Mouse (Mus musculus): ENCODE measurements around the gene Il4i1. TPM values are rescaled to one million over a fixed set of nuclear protein-coding genes. Genes with fewer than 3 reads are reported as not detected.
"Not testable (repeated sequence)": the region's sequence is repeated elsewhere in the genome, so short reads cannot be mapped to it uniquely, and the experiment has no call there.

The Il4i1 gene
- total RNA-seq, 2 experiments from 2014 or later = 1.9 to 2.4 TPM

- intact Hi-C loops (cut with DNase I) = loop anchor here (1.0 kb wide), 1 partner anchor 11 kb away; the partner anchor contains the start of gene Ptov1
- DNase-seq (ENCODE audit: low spot score in 2 of 2) = no peak
These were observed 41.7 kb downstream of the Il4i1 start for GRCm38 (mm10) chr7:44857905-44858304.

DNA sequence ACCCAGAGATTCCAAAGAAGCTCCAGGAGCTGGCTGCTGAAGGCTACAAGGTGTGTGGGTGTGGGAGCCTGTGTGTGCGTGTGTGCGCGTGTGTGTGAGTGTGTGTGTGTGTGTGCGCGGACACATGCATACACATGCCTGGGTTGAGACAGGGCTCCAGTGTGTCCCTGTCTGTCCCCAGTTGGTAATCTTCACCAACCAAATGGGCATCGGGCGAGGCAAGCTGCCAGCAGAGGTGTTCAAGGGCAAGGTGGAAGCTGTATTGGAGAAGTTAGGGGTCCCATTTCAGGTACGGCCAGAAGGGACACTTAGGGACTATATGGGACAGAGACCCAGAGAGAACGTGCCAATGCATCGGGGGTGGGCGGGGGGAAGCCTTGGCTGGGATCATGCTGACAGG is 43.7 kb downstream of the Il4i1 start:
- intact Hi-C loops (cut with DNase I) = no loop called here
- no peak for DNase-seq (ENCODE audit: low spot score in 2 of 2)

DNA sequence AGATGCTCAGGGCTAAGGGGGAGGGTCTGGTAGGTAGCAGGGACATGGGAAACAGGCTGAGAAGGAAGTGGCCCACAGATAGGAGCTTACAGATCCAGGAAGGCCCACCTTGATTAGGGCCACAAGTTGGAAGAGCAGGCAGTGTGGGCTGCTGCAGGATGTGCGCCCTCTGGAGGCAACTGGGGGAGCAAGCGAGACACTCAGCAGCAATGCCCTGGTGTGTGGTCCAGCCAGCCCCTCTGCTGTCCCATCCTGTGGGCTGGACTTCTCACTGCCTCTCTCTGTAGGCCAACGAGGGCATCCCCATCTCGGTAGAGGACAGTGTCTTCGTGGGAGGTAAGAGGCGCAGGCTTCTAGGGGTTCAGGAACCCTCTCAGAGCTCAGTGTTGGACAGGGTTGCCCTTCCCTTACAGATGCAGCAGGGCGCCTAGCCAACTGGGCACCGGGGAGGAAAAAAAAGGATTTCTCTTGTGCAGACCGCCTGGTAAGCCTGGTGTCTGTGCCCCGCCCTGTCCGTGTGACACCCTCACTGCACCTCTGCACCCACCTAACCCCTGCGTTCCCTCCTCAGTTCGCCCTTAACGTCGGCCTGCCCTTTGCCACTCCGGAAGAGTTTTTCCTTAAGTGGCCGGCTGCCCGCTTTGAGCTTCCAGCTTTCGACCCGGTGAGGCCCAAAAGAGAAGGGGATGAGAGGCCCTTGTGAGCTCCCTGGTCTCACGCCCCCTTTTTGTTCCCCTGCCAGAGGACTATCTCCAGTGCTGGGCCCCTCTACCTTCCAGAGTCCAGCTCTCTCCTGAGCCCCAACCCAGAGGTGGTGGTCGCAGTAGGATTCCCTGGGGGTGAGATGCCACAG is 44.6 kb downstream of the Il4i1 start:
- DNase-seq (ENCODE audit: low spot score in 2 of 2) = peak in 1 of 2 experiments; percentile 57
- intact Hi-C loops (cut with DNase I) = no loop called here

- DNase-seq (ENCODE audit: low spot score in 2 of 2) = no peak
- intact Hi-C loops (cut with DNase I) = no loop called here
These were observed 45.2 kb downstream of the Il4i1 start for GRCm38 (mm10) chr7:44861429-44861816.

GRCm38 (mm10) chr7:44862434-44862833 is 46.2 kb downstream of the Il4i1 start:
- intact Hi-C loops (cut with DNase I) = no loop called here
- DNase-seq (ENCODE audit: low spot score in 2 of 2) = no peak

DNA sequence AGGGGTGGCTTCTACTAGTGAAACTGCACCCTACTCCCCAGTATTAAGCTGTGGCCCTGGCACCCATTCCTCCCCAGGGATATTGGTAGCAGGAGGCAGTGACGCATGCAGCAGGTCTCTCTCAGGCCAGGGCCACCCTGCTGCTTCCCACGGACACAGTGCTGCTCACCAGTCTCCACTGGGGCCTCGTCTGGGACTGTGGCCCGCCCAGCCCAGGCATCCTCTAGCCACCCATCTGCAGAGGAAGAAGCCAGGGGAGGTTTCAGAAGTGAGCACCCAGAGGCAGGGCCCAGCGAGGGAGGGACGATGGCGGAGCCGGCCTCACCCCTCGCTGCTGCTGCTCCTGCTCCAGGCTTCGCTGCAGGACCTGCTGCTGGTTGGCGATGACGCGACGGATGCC is 47.0 kb downstream of the Il4i1 start:
- DNase-seq (ENCODE audit: low spot score in 2 of 2) = no peak
- intact Hi-C loops (cut with DNase I) = no loop called here

GRCm38 (mm10) chr7:44863982-44864494 is 47.9 kb downstream of the Il4i1 start:
- no peak for DNase-seq (ENCODE audit: low spot score in 2 of 2)
- intact Hi-C loops (cut with DNase I) = no loop called here

- intact Hi-C loops (cut with DNase I) = no loop called here
- no peak for DNase-seq (ENCODE audit: low spot score in 2 of 2)
These were observed 48.7 kb downstream of the Il4i1 start for GRCm38 (mm10) chr7:44864595-44865542.

- intact Hi-C loops (cut with DNase I) = no loop called here
These were observed 50.3 kb downstream of the Il4i1 start for GRCm38 (mm10) chr7:44866276-44867009.

GRCm38 (mm10) chr7:44867010-44867702 is 51.0 kb downstream of the Il4i1 start:
- no peak for DNase-seq (ENCODE audit: low spot score in 2 of 2)
- intact Hi-C loops (cut with DNase I) = no loop called here

More at GRCm38 (mm10) chr7:44866276-44867009, 50.3 kb downstream of the Il4i1 start:
- DNase-seq (ENCODE audit: low spot score in 2 of 2) = no peak

GRCm38 (mm10) chr7:44867802-44868201 is 51.6 kb downstream of the Il4i1 start:
- no peak for DNase-seq (ENCODE audit: low spot score in 2 of 2)
- intact Hi-C loops (cut with DNase I) = no loop called here

GRCm38 (mm10) chr7:44868465-44868864 is 52.3 kb downstream of the Il4i1 start:
- no peak for DNase-seq (ENCODE audit: low spot score in 2 of 2)
- intact Hi-C loops (cut with DNase I) = no loop called here

DNA sequence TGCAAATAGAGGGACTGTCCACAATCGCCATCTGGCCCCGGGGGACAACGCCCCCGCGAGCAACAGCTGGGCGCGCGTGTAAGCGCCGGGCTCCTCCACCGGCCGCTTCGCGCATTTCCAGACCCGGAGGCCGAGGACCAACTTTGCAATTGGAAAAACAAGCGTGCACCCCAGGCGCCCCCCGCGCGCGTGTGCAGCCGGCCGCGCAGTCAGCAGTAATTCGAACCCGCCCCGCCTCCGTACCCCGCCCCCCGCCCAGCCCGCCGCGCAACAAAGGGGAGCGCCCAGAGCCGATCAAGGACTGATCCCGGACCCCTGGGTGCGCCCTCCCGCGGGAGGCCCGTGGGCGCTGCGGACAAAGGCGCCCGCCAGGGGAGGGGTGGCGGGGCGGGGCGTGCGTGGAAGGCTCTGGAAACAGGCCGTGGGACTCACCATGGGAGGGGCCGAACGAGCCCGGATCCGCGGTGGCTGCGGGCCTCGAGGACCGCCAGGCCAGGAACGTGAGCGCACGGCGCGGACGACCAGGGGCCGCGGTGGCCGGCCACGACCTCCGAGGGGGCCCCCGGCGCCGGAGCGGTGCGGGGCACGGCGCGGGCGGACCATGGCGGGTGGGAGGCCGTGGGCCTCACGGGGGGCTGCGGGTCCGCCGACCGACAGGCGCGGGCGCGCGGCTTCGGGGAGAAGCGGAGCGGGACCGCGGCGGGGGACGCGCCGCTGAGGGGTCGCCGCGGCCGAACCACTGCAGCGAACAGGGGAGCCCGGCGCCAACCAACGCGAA is 52.9 kb downstream of the Il4i1 start:
- DNase-seq (ENCODE audit: low spot score in 2 of 2) = peak in 1 of 2 experiments; percentile 54
- intact Hi-C loops (cut with DNase I) = loop anchor here (1.0 kb wide), 2 partner anchors 12 to 26 kb away; partner anchors contain the start of gene Pnkp

- peak; percentile 94 to 99 for DNase-seq (ENCODE audit: low spot score in 2 of 2)
- intact Hi-C loops (cut with DNase I) = loop anchor here (1.0 kb wide), 3 partner anchors 13 to 25 kb away; partner anchors contain the start of genes Med25 and Pnkp
These were observed 53.7 kb downstream of the Il4i1 start, which contains the start of gene Ptov1 for GRCm38 (mm10) chr7:44869697-44870528. Gene Ptov1, minus strand, starts transcription at chr7:44869788.

- DNase-seq (ENCODE audit: low spot score in 2 of 2) = no peak
- intact Hi-C loops (cut with DNase I) = loop anchor here (1.0 kb wide), 1 partner anchor 22 kb away; the partner anchor contains the start of gene Med25
These were observed 54.4 kb downstream of the Il4i1 start for GRCm38 (mm10) chr7:44870614-44871013.

DNA sequence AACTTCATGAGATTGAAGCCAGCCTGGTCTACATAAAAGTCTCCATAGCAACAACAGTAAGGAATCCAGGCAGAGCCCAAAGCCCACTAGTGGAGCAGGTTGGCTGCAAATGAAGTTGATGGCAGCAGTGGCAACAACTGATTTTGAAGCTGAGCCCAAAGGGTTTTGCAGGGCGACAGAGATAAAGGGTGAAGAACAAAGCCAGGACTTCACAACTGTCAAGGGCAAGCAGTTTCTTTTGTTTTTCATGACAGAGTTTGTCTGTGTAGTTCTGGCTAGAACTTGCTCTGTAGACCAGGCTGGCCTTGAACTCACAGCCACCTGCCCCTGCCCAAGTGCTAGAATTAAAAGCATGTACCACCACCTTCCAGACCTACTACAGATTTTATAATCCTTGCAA is 55.0 kb downstream of the Il4i1 start:
- DNase-seq (ENCODE audit: low spot score in 2 of 2) = no peak
- intact Hi-C loops (cut with DNase I) = no loop called here

GRCm38 (mm10) chr7:44871774-44872173 is 55.6 kb downstream of the Il4i1 start:
- DNase-seq (ENCODE audit: low spot score in 2 of 2); intact Hi-C loops (cut with DNase I): not testable (repeated sequence)
